Mouse (Mus musculus): ENCODE measurements around the gene Patl1. TPM values are rescaled to one million over a fixed set of nuclear protein-coding genes. Genes with fewer than 3 reads are reported as not detected.
"Not testable (repeated sequence)": the region's sequence is repeated elsewhere in the genome, so short reads cannot be mapped to it uniquely, and the experiment has no call there.

Patl1 gene
- 15.9 and 17.4 TPM in 2 replicates for polyA plus RNA-seq (2015; fragmentation: Nextera tagmentation; extraction: Ambion mirVana)

GRCm38 (mm10) chr19:11912037-11912532 is at the start of gene Patl1:
Gene Patl1, plus strand, starts transcription at chr19:11912399.
- peaks cover 8% of the 10 kb centered on the region for H3K36me3 ChIP-seq
- peak within 1 kb of the TSS; percentile 77 for H3K4me3 ChIP-seq
- peak within 1 kb of the TSS; percentile 68 for H3K4me2 ChIP-seq
- H3K27me3 ChIP-seq: no peaks in the 10 kb centered on the region
- H3K9ac ChIP-seq: peak within 1 kb of the TSS; percentile 87
- peak; percentile 97 for ATAC-seq (ENCODE audit: borderline replicate concordance, extremely low read depth, low FRiP score, low TSS enrichment)
- H3K4me1 ChIP-seq: peaks cover 19% of the 10 kb centered on the region
- H3K9me3 ChIP-seq: no peaks in the 10 kb centered on the region
- peak within 1 kb of the TSS; percentile 94 for H3K27ac ChIP-seq
- WGBS: under 1% methylated on average over 35 of the region's 53 CpGs

DNA sequence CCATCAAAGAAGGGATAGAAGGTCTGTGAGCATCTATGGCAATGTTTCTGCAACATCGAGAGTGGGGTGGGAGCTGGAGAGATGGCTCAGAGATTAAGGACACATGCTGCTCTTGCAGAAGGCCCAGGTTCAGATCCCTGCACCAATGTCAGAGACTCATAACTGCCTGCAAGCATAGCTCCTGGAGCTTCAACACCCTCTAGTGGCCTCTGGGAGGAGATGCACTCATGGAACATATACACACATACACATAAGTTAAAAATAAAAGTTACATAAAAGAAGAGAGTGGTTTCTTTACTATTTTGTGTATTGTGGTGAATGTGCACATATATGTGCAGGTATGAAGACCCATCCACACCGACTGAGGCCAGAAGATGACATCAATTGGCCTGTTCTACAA is 44.4 kb upstream of the Patl1 start:
- Histone ChIP-seq H3K9ac (no peak overlapping the region), H3K4me1 (no peaks in the 10 kb centered on the region), H3K27me3 (no peaks in the 10 kb centered on the region), H3K36me3 (no peaks in the 10 kb centered on the region), H3K4me3 (no peak overlapping the region), H3K27ac (no peak overlapping the region), H3K4me2 (no peak overlapping the region), H3K9me3 (no peaks in the 10 kb centered on the region)
- no peak for ATAC-seq (ENCODE audit: borderline replicate concordance, extremely low read depth, low FRiP score, low TSS enrichment)
- 79% methylated on average over 2 of the region's 2 CpGs for WGBS

DNA sequence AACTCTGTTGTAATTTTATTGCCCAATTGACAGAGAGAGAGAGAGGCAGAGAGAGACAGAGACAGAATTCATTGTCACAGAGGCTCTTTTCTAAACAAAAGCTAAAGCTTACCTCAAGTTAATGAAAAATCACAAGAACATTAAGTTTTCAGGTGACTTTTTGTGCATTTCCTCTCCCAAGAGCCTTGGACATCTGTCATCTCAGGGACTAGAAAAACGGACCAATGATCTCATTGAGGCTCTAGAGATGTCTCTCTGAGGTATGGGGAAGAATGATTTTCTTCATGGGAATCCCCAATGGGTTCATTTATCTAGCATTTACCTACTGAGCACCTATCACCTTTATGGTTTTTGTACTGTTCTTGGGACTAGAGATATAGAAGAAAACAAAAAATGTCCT is 37.2 kb upstream of the Patl1 start, which contains the start of gene Olfr1419:
Gene Olfr1419, minus strand, starts transcription at position 101 of the 400 bp plus-strand sequence.
- no peak within 1 kb of the TSS for H3K27ac ChIP-seq
- no peaks in the 10 kb centered on the region for H3K27me3 ChIP-seq
- WGBS: 38% methylated on average over 1 of the region's 1 CpGs
- H3K9me3 ChIP-seq: no peaks in the 10 kb centered on the region
- no peak for ATAC-seq (ENCODE audit: borderline replicate concordance, extremely low read depth, low FRiP score, low TSS enrichment)
- H3K4me1 ChIP-seq: no peaks in the 10 kb centered on the region
- no peak within 1 kb of the TSS for H3K4me2 ChIP-seq
- no peak within 1 kb of the TSS for H3K9ac ChIP-seq
- no peak within 1 kb of the TSS for H3K4me3 ChIP-seq
- H3K36me3 ChIP-seq: no peaks in the 10 kb centered on the region

DNA sequence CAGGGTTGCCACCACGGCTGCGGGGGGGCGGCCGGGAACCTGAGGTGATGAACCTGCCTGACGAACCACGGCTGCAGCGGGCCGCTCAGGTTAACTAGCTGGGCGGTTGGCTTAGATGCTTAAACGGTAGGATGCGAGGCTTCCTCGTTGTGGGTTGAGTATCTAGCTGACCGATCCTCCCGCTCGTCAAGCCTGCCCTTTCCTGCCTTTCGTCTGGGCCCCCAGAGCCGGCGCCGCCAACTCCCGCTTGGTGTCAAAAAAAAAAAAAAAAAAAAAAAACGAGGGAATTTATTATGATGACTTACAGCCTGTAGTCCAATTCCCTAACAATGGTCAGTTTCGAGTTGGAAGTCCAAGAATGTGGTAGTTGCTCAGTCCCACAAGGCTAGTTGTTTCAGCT is 33.8 kb upstream of the Patl1 start:
- not testable (repeated sequence) for H3K4me1 ChIP-seq; H3K36me3 ChIP-seq; H3K4me2 ChIP-seq; ATAC-seq (ENCODE audit: borderline replicate concordance, extremely low read depth, low FRiP score, low TSS enrichment); H3K27me3 ChIP-seq; H3K27ac ChIP-seq; H3K9ac ChIP-seq; H3K9me3 ChIP-seq; H3K4me3 ChIP-seq
- 46% methylated on average over 22 of the region's 22 CpGs for WGBS

DNA sequence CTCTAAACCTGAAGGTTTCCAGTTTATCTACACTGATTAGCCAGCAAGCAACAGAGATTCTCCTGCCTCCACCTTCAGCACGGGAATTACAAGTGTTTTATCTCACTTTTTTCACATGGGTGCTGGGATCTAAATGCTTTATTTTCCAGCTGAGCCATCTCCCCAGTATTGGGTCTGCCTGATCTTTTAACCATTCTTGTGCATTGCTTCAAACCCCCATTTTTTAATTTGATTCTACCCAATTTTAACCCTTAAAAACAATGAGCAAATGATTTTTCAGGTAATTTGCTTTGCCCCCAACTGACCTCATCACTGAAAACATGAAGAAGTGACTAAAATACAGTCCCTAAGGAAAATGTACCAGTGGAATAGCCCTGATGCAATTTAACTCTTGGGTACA is 25.9 kb upstream of the Patl1 start, which contains the start of gene Olfr1420:
Gene Olfr1420, plus strand, starts transcription at position 301 of the 400 bp plus-strand sequence.
- H3K9me3 ChIP-seq: no peaks in the 10 kb centered on the region
- no peak within 1 kb of the TSS for H3K9ac ChIP-seq
- no peaks in the 10 kb centered on the region for H3K4me1 ChIP-seq
- no peaks in the 10 kb centered on the region for H3K36me3 ChIP-seq
- H3K27me3 ChIP-seq: no peaks in the 10 kb centered on the region
- 42% methylated on average over 1 of the region's 1 CpGs for WGBS
- H3K4me2 ChIP-seq: no peak within 1 kb of the TSS
- H3K27ac ChIP-seq: no peak within 1 kb of the TSS
- ATAC-seq (ENCODE audit: borderline replicate concordance, extremely low read depth, low FRiP score, low TSS enrichment): no peak
- H3K4me3 ChIP-seq: no peak within 1 kb of the TSS

GRCm38 (mm10) chr19:11911021-11911420 is 1.2 kb upstream of the Patl1 start:
- Histone ChIP-seq H3K4me1 (peaks cover 15% of the 10 kb centered on the region), H3K9me3 (no peaks in the 10 kb centered on the region), H3K9ac (no peak overlapping the region), H3K27ac (no peak overlapping the region), H3K4me3 (peak overlapping the region; percentile 77), H3K27me3 (no peaks in the 10 kb centered on the region), H3K4me2 (peak overlapping the region; percentile 68), H3K36me3 (peaks cover 8% of the 10 kb centered on the region)
- ATAC-seq (ENCODE audit: borderline replicate concordance, extremely low read depth, low FRiP score, low TSS enrichment): no peak
- 80% methylated on average over 5 of the region's 5 CpGs for WGBS

GRCm38 (mm10) chr19:11911603-11912002 is 596 bp upstream of the Patl1 start:
- 2% methylated on average over 17 of the region's 17 CpGs for WGBS
- Histone ChIP-seq H3K9me3 (no peaks in the 10 kb centered on the region), H3K36me3 (peaks cover 8% of the 10 kb centered on the region), H3K4me1 (peaks cover 19% of the 10 kb centered on the region), H3K4me3 (peak overlapping the region; percentile 77), H3K27me3 (no peaks in the 10 kb centered on the region), H3K27ac (peak overlapping the region; percentile 94), H3K9ac (peak overlapping the region; percentile 43), H3K4me2 (peak overlapping the region; percentile 68)
- peak; percentile 33 for ATAC-seq (ENCODE audit: borderline replicate concordance, extremely low read depth, low FRiP score, low TSS enrichment)

DNA sequence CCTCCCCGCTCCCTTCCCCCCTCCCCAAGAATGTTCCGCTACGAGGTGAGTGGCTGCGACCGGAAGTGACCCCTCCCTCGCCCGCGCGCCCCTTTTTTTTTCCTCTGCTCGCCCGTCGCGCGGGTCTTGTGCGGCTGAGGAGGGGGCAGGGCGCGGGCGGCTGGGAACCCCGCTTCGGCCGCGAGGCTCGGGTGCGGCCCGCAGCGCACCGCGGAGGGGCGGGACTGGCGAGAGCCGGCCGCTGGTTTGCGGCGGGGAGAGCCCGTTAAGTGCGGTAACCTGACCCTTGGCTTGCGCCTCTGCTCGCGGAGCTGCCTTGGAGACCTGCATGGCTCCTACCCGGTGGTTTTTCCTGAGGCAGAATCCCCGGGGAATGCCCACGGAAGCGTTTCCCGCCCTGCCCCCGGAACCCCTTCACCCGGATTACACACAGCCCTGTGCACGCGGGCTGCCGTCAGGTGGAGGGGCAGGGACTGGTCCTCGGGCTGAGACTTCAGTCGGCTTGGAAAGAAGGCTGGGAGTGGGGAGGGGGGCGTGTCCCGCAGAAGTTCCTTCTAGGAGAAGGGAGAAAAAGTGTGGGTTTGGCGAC is 428 bp downstream of the Patl1 start:
- ATAC-seq (ENCODE audit: borderline replicate concordance, extremely low read depth, low FRiP score, low TSS enrichment): peak; percentile 75
- under 1% methylated on average over 43 of the region's 54 CpGs for WGBS
- Histone ChIP-seq H3K9me3 (no peaks in the 10 kb centered on the region), H3K9ac (peak overlapping the region; percentile 87), H3K27ac (peak overlapping the region; percentile 94), H3K4me1 (peaks cover 19% of the 10 kb centered on the region), H3K4me3 (peak overlapping the region; percentile 77), H3K4me2 (peak overlapping the region; percentile 68), H3K36me3 (peaks cover 8% of the 10 kb centered on the region), H3K27me3 (no peaks in the 10 kb centered on the region)

GRCm38 (mm10) chr19:11915804-11916203 is 3.6 kb downstream of the Patl1 start:
- Histone ChIP-seq H3K9me3 (no peaks in the 10 kb centered on the region), H3K4me2 (no peak overlapping the region), H3K27me3 (no peaks in the 10 kb centered on the region), H3K36me3 (peaks cover 21% of the 10 kb centered on the region), H3K9ac (no peak overlapping the region), H3K4me3 (no peak overlapping the region), H3K27ac (0 out of 2 replicates have a peak overlapping the region, but pooled peaks have one; percentile 44), H3K4me1 (peaks cover 19% of the 10 kb centered on the region)
- WGBS: 12% methylated on average over 2 of the region's 2 CpGs
- ATAC-seq (ENCODE audit: borderline replicate concordance, extremely low read depth, low FRiP score, low TSS enrichment): no peak

DNA sequence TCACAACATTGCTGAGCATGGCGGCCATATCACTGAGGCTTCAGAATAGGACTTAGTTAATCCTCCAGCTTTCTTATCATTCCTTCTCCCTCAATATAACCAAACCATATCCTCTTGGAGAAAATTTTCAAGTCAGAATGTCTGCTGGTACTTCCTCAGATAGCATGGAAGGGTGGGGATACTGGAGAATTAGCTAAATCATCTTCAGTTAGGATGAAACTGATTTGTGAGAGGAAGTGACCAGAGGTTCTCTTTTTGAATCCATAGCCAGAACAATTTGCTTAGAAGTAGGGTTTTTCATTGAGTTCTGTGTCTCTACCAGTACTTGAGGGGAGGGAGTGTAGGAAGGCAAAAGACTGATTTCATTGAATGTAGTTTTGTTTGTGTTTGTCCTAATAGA is 9.9 kb downstream of the Patl1 start:
- no peak overlapping the region for H3K9ac ChIP-seq
- no peak overlapping the region for H3K27ac ChIP-seq
- H3K36me3 ChIP-seq: peaks cover 58% of the 10 kb centered on the region
- H3K4me3 ChIP-seq: no peak overlapping the region
- no peak overlapping the region for H3K4me2 ChIP-seq
- no peaks in the 10 kb centered on the region for H3K9me3 ChIP-seq
- no peaks in the 10 kb centered on the region for H3K4me1 ChIP-seq
- 94% methylated on average over 1 of the region's 1 CpGs for WGBS
- H3K27me3 ChIP-seq: no peaks in the 10 kb centered on the region
- ATAC-seq (ENCODE audit: borderline replicate concordance, extremely low read depth, low FRiP score, low TSS enrichment): no peak

- not testable (repeated sequence) for H3K9me3 ChIP-seq; H3K27me3 ChIP-seq; H3K27ac ChIP-seq; H3K9ac ChIP-seq; H3K4me1 ChIP-seq; ATAC-seq (ENCODE audit: borderline replicate concordance, extremely low read depth, low FRiP score, low TSS enrichment); H3K4me2 ChIP-seq; H3K4me3 ChIP-seq
- H3K36me3 ChIP-seq: peaks cover 63% of the 10 kb centered on the region
- WGBS: 89% methylated on average over 2 of the region's 2 CpGs
Measured at GRCm38 (mm10) chr19:11922515-11922914, 10.3 kb downstream of the Patl1 start.

DNA sequence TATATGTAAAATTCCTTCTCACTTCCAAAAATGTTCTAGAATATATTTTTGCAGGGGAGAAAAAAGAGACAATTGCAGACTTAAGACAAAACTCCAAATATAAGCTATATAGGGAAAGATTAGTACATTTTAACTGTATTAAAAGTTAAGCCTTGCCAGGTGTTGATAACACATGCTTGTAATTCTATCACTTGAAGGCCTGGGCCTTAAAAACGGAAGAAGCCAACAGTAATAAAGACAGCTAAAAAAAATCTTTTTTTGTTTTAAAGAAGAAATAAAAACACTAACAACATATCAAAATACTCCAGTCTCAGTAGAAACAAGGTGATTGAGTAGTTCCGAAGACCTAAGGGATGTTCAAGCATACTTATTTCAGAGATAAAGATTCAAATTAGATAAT is 14.2 kb downstream of the Patl1 start:
- Histone ChIP-seq H3K27ac (no peak overlapping the region), H3K4me3 (no peak overlapping the region), H3K9me3 (no peaks in the 10 kb centered on the region), H3K36me3 (peaks cover 74% of the 10 kb centered on the region), H3K27me3 (no peaks in the 10 kb centered on the region), H3K9ac (no peak overlapping the region), H3K4me1 (no peaks in the 10 kb centered on the region), H3K4me2 (no peak overlapping the region)
- WGBS: 89% methylated on average over 2 of the region's 2 CpGs
- no peak for ATAC-seq (ENCODE audit: borderline replicate concordance, extremely low read depth, low FRiP score, low TSS enrichment)

All from lung, embryonic 15.5 days (tissue).